Mouse (Mus musculus): ENCODE measurements around the gene Gemin5.
"Not testable (repeated sequence)": the region's sequence is repeated elsewhere in the genome, so short reads cannot be mapped to it uniquely, and the experiment has no call there.

The Gemin5 gene

GRCm38 (mm10) chr11:58168167-58168915, at the start of gene Gemin5:
Gene Gemin5, minus strand, starts transcription at chr11:58168539.
- in situ Hi-C loops (cut with MboI, MseI): no loop called here

GRCm38 (mm10) chr11:58216823-58217222, 48.5 kb upstream of the Gemin5 start:
- in situ Hi-C loops (cut with MboI, MseI): loop anchor here (10.0 kb wide), 1 partner anchor 1888 kb away; the partner anchor contains the start of gene Rai1

GRCm38 (mm10) chr11:58215814-58216213, 47.5 kb upstream of the Gemin5 start:
- in situ Hi-C loops (cut with MboI, MseI): loop anchor here (10.0 kb wide), 1 partner anchor 1889 kb away; the partner anchor contains the start of gene Rai1

GRCm38 (mm10) chr11:58215049-58215430, 46.7 kb upstream of the Gemin5 start:
- in situ Hi-C loops (cut with MboI, MseI): loop anchor here (10.0 kb wide), 1 partner anchor 1890 kb away; the partner anchor contains the start of gene Rai1

- in situ Hi-C loops (cut with MboI, MseI): loop anchor here (10.0 kb wide), 1 partner anchor 1890 kb away; the partner anchor contains the start of gene Rai1
Measured at GRCm38 (mm10) chr11:58214391-58215048, 46.2 kb upstream of the Gemin5 start.

GRCm38 (mm10) chr11:58213673-58214342, 45.5 kb upstream of the Gemin5 start:
- in situ Hi-C loops (cut with MboI, MseI): loop anchor here (10.0 kb wide), 1 partner anchor 1891 kb away; the partner anchor contains the start of gene Rai1

- in situ Hi-C loops (cut with MboI, MseI): loop anchor here (10.0 kb wide), 1 partner anchor 1893 kb away; the partner anchor contains the start of gene Rai1
Measured at GRCm38 (mm10) chr11:58211682-58212067, 43.3 kb upstream of the Gemin5 start.

GRCm38 (mm10) chr11:58211062-58211681, 42.8 kb upstream of the Gemin5 start:
- in situ Hi-C loops (cut with MboI, MseI): loop anchor here (10.0 kb wide), 1 partner anchor 1894 kb away; the partner anchor contains the start of gene Rai1

GRCm38 (mm10) chr11:58210321-58210886, 42.1 kb upstream of the Gemin5 start:
- in situ Hi-C loops (cut with MboI, MseI): loop anchor here (10.0 kb wide), 1 partner anchor 1894 kb away; the partner anchor contains the start of gene Rai1

GRCm38 (mm10) chr11:58201052-58201451, 32.7 kb upstream of the Gemin5 start:
- in situ Hi-C loops (cut with MboI, MseI): no loop called here

- in situ Hi-C loops (cut with MboI, MseI): no loop called here
Measured at GRCm38 (mm10) chr11:58200226-58200625, 31.9 kb upstream of the Gemin5 start.

- in situ Hi-C loops (cut with MboI, MseI): loop anchor here (5.0 kb wide), 1 partner anchor 33 kb away; no protein-coding TSS in a partner anchor
Measured at GRCm38 (mm10) chr11:58199229-58200037, 31.1 kb upstream of the Gemin5 start, which contains the start of the genes Igtp and Irgm2. Gene Igtp, plus strand, starts transcription at chr11:58199556. Gene Irgm2, plus strand, starts transcription at chr11:58199618.

GRCm38 (mm10) chr11:58198663-58199062, 30.3 kb upstream of the Gemin5 start:
- in situ Hi-C loops (cut with MboI, MseI): loop anchor here (5.0 kb wide), 1 partner anchor 34 kb away; no protein-coding TSS in a partner anchor

GRCm38 (mm10) chr11:58193860-58194520, 25.7 kb upstream of the Gemin5 start:
- in situ Hi-C loops (cut with MboI, MseI): no loop called here

- in situ Hi-C loops (cut with MboI, MseI): no loop called here
Measured at GRCm38 (mm10) chr11:58193326-58193725, 25.0 kb upstream of the Gemin5 start.

GRCm38 (mm10) chr11:58189675-58190074, 21.3 kb upstream of the Gemin5 start:
- in situ Hi-C loops (cut with MboI, MseI): no loop called here

- in situ Hi-C loops (cut with MboI, MseI): no loop called here
Measured at GRCm38 (mm10) chr11:58183579-58183978, 15.2 kb upstream of the Gemin5 start.

- in situ Hi-C loops (cut with MboI, MseI): no loop called here
Measured at GRCm38 (mm10) chr11:58180756-58181155, 12.4 kb upstream of the Gemin5 start.

GRCm38 (mm10) chr11:58179986-58180385, 11.6 kb upstream of the Gemin5 start:
- in situ Hi-C loops (cut with MboI, MseI): not testable (repeated sequence)
